Comparison of ENCODE assay signal across 15 mouse cellular contexts in genomic region chr9:56669605-56670221, GRCm38 (mm10).
A peak's percentile ranks its signal among the peaks of the same experiment; 100 is the strongest.
DNase-seq lines count a peak whose midpoint lies in the region; ATAC-seq and TF ChIP-seq lines count a peak whose summit lies in the region.
"Had no signal": no experiment of that assay in that cellular context is flagged by ENCODE, and none has a peak within 500 bp of the region (broad histone marks: within the 10 kb centered on the region; RNA-seq: fewer than 3 reads in every experiment).

No protein-coding gene starts in this region.

- H3K27ac ChIP-seq in hindbrain, embryonic 10.5 days: peak overlapping the region; percentile 9; the same call in 1 of the 2 replicates
- H3K27ac ChIP-seq in hindbrain, embryonic 14.5 days: no peak overlapping the region
- no peak overlapping the region for H3K27ac ChIP-seq in thymus, adult 2 months (ENCODE audit: control insufficient read depth, insufficient read depth, low read length)
- H3K27ac ChIP-seq: liver, embryonic 13.5 days; midbrain, embryonic 12.5 days; stomach, postnatal 0 days had no signal

- ATAC-seq in hindbrain, embryonic 14.5 days (ENCODE audit: low FRiP score): no peak
- no peak for ATAC-seq in erythroblast, adult 5-6 weeks (replicated peaks; ENCODE audit: low FRiP score, poor library complexity, severe bottlenecking)
- ATAC-seq: Patski had no signal

- no peaks in the 10 kb centered on the region for H3K36me3 ChIP-seq in hindbrain, embryonic 10.5 days
- no peaks in the 10 kb centered on the region for H3K36me3 ChIP-seq in hindbrain, embryonic 14.5 days (replicated peaks; ENCODE audit: control insufficient read depth, insufficient read depth)
- H3K36me3 ChIP-seq in thymus, adult 2 months (ENCODE audit: control insufficient read depth, insufficient read depth, low read length): no peaks in the 10 kb centered on the region
- H3K36me3 ChIP-seq: liver, embryonic 13.5 days; midbrain, embryonic 12.5 days had no signal

- WGBS in hindbrain, embryonic 10.5 days: 51% methylated on average over 11 of the region's 11 CpGs
- WGBS in hindbrain, embryonic 14.5 days: 47% methylated on average over 11 of the region's 11 CpGs
- 65% methylated on average over 11 of the region's 11 CpGs for WGBS in thymus, adult 2 months

- no peaks in the 10 kb centered on the region for H3K27me3 ChIP-seq in hindbrain, embryonic 10.5 days (ENCODE audit: insufficient read depth, poor library complexity, severe bottlenecking)
- H3K27me3 ChIP-seq in hindbrain, embryonic 14.5 days (ENCODE audit: control insufficient read depth, insufficient read depth, low read length): no peaks in the 10 kb centered on the region
- H3K27me3 ChIP-seq in thymus, adult 2 months (ENCODE audit: control insufficient read depth, insufficient read depth, low read length): no peaks in the 10 kb centered on the region
- H3K27me3 ChIP-seq: liver, embryonic 13.5 days; midbrain, embryonic 12.5 days had no signal

- no peak overlapping the region for H3K4me3 ChIP-seq in hindbrain, embryonic 10.5 days
- H3K4me3 ChIP-seq in hindbrain, embryonic 14.5 days (replicated peaks; ENCODE audit: low read length): no peak overlapping the region
- H3K4me3 ChIP-seq in thymus, adult 2 months (ENCODE audit: control insufficient read depth, insufficient read depth, low read length): no peak overlapping the region
- H3K4me3 ChIP-seq: liver, embryonic 13.5 days; midbrain, embryonic 12.5 days had no signal

- no peak overlapping the region for H3K9ac ChIP-seq in hindbrain, embryonic 14.5 days
- H3K9ac ChIP-seq: liver, embryonic 13.5 days; midbrain, embryonic 12.5 days had no signal

- no peak for TF ChIP-seq CTCF in thymus, adult 2 months (IDR thresholded peaks at IDR 0.05; ENCODE audit: borderline replicate concordance, control insufficient read depth, extremely low read depth, insufficient read depth, low read length, poor library complexity)

- H3K4me1 ChIP-seq in hindbrain, embryonic 10.5 days (replicated peaks): peaks cover 13% of the 10 kb centered on the region
- H3K4me1 ChIP-seq in hindbrain, embryonic 14.5 days (replicated peaks; ENCODE audit: control insufficient read depth, insufficient read depth, low read length): no peaks in the 10 kb centered on the region; the same call in 1 of the 2 replicates
- H3K4me1 ChIP-seq in thymus, adult 2 months (replicated peaks; ENCODE audit: control insufficient read depth, insufficient read depth, low read length): no peaks in the 10 kb centered on the region
- H3K4me1 ChIP-seq: liver, embryonic 13.5 days; midbrain, embryonic 12.5 days had no signal

- DNase-seq in hindbrain, embryonic 10.5 days (ENCODE audit: low spot score): no peak
- no peak for DNase-seq in hindbrain, embryonic 14.5 days (ENCODE audit: low spot score)
- DNase-seq in thymus, postnatal 0 days (ENCODE audit: low spot score): peak; percentile 56
- no peak for DNase-seq in thymus, adult 2 months
- DNase-seq in cerebellum, adult 9-11 months: peak; percentile 72
- DNase-seq in lung, postnatal 14 days: peak; percentile 33
- DNase-seq in kidney, postnatal 14 days: no peak
- DNase-seq: adrenal gland, postnatal 10 days; gastrocnemius, postnatal 14 days; kidney, adult 11 months; liver, embryonic 13.5 days had no signal

- H3K9me3 ChIP-seq in hindbrain, embryonic 10.5 days: no peaks in the 10 kb centered on the region
- no peaks in the 10 kb centered on the region for H3K9me3 ChIP-seq in hindbrain, embryonic 14.5 days (ENCODE audit: control insufficient read depth, low read length)
- H3K9me3 ChIP-seq: liver, embryonic 13.5 days; midbrain, embryonic 12.5 days had no signal

- TF ChIP-seq POLR2A in thymus, adult 2 months (IDR thresholded peaks at IDR 0.05; ENCODE audit: control insufficient read depth, extremely low read depth, insufficient read depth, low read length, poor library complexity): no peak

- H3K4me2 ChIP-seq in hindbrain, embryonic 14.5 days (replicated peaks): no peak overlapping the region
- H3K4me2 ChIP-seq: liver, embryonic 13.5 days; midbrain, embryonic 12.5 days had no signal

Comparison
In these comparisons a context has a peak if more than half of its experiments do, and no peak if none do; other contexts are left out.
1. DNase-seq: peak in thymus, postnatal 0 days (single experiment), cerebellum, adult 9-11 months (single experiment) and lung, postnatal 14 days (single experiment); none in hindbrain, embryonic 10.5 days (single experiment), hindbrain, embryonic 14.5 days (single experiment), thymus, adult 2 months (single experiment) and kidney, postnatal 14 days (single experiment).